Mouse (Mus musculus): ENCODE results near the gene Gm10188. TPM values are rescaled to one million over a fixed set of nuclear protein-coding genes. Genes with fewer than 3 reads are reported as not detected.

Gm10188 gene
- polyA plus RNA-seq, 1 experiment from 2014 or later = 0.96 TPM

- Histone ChIP-seq H3K36me3 (no peaks in the 10 kb centered on the region), H3K9ac (replicated peaks) (no peak overlapping the region), H3K4me2 (replicated peaks) (no peak overlapping the region), H3K9me3 (no peaks in the 10 kb centered on the region), H3K27ac (replicated peaks) (no peak overlapping the region), H3K27me3 (no peaks in the 10 kb centered on the region; the same call in 1 of the 2 replicates), H3K4me3 (no peak overlapping the region), H3K4me1 (peaks cover 5% of the 10 kb centered on the region; the same call in 1 of the 2 replicates)
- WGBS = 76% methylated on average over 5 of the region's 5 CpGs
- ATAC-seq (ENCODE audit: low FRiP score, low read depth) = no peak
Measured at GRCm38 (mm10) chr1:132261058-132261457, 31.5 kb upstream of the Gm10188 start.

- WGBS = 88% methylated on average over 1 of the region's 1 CpGs
- no peaks in the 10 kb centered on the region for H3K9me3 ChIP-seq
Measured at GRCm38 (mm10) chr1:132260331-132260730, 30.8 kb upstream of the Gm10188 start.

GRCm38 (mm10) chr1:132254467-132254866 lies 24.9 kb upstream of the Gm10188 start:
- Histone ChIP-seq H3K4me3 (no peak overlapping the region), H3K4me1 (no peaks in the 10 kb centered on the region), H3K36me3 (no peaks in the 10 kb centered on the region), H3K27ac (replicated peaks) (no peak overlapping the region), H3K9me3 (no peaks in the 10 kb centered on the region), H3K4me2 (replicated peaks) (no peak overlapping the region), H3K27me3 (no peaks in the 10 kb centered on the region; the same call in 1 of the 2 replicates), H3K9ac (replicated peaks) (no peak overlapping the region)
- 91% methylated on average over 6 of the region's 6 CpGs for WGBS
- ATAC-seq (ENCODE audit: low FRiP score, low read depth) = no peak

More at GRCm38 (mm10) chr1:132260331-132260730, 30.8 kb upstream of the Gm10188 start:
- Histone ChIP-seq H3K27me3 (no peaks in the 10 kb centered on the region; the same call in 1 of the 2 replicates), H3K27ac (replicated peaks) (no peak overlapping the region), H3K36me3 (no peaks in the 10 kb centered on the region), H3K9ac (replicated peaks) (no peak overlapping the region), H3K4me3 (no peak overlapping the region), H3K4me1 (peaks cover 5% of the 10 kb centered on the region; the same call in 1 of the 2 replicates), H3K4me2 (replicated peaks) (no peak overlapping the region)
- ATAC-seq (ENCODE audit: low FRiP score, low read depth) = no peak

- no peaks in the 10 kb centered on the region for H3K4me1 ChIP-seq
- H3K27ac ChIP-seq (replicated peaks) = no peak overlapping the region
- no peaks in the 10 kb centered on the region for H3K27me3 ChIP-seq
- H3K9ac ChIP-seq (replicated peaks) = no peak overlapping the region
- no peak for ATAC-seq (ENCODE audit: low FRiP score, low read depth)
- no peaks in the 10 kb centered on the region for H3K36me3 ChIP-seq
- H3K9me3 ChIP-seq = no peaks in the 10 kb centered on the region
- no peak overlapping the region for H3K4me2 ChIP-seq (replicated peaks)
- no peak overlapping the region for H3K4me3 ChIP-seq
- 89% methylated on average over 4 of the region's 4 CpGs for WGBS
Measured at GRCm38 (mm10) chr1:132246641-132247040, 17.1 kb upstream of the Gm10188 start.

- H3K4me2 ChIP-seq (replicated peaks) = no peak overlapping the region
- no peak for ATAC-seq (ENCODE audit: low FRiP score, low read depth)
- H3K9me3 ChIP-seq = no peaks in the 10 kb centered on the region
- H3K27me3 ChIP-seq = no peaks in the 10 kb centered on the region
- WGBS = 70% methylated on average over 6 of the region's 6 CpGs
- no peaks in the 10 kb centered on the region for H3K36me3 ChIP-seq
- H3K27ac ChIP-seq (replicated peaks) = no peak overlapping the region
- H3K4me1 ChIP-seq = no peaks in the 10 kb centered on the region
- H3K9ac ChIP-seq (replicated peaks) = no peak overlapping the region
- H3K4me3 ChIP-seq = no peak overlapping the region
Measured at GRCm38 (mm10) chr1:132246137-132246536, 16.6 kb upstream of the Gm10188 start.

GRCm38 (mm10) chr1:132245010-132245409 lies 15.4 kb upstream of the Gm10188 start:
- no peaks in the 10 kb centered on the region for H3K36me3 ChIP-seq
- H3K27ac ChIP-seq (replicated peaks) = no peak overlapping the region
- no peak overlapping the region for H3K4me3 ChIP-seq
- WGBS = 78% methylated on average over 5 of the region's 5 CpGs
- no peaks in the 10 kb centered on the region for H3K9me3 ChIP-seq
- no peaks in the 10 kb centered on the region for H3K27me3 ChIP-seq
- no peak for ATAC-seq (ENCODE audit: low FRiP score, low read depth)
- no peaks in the 10 kb centered on the region for H3K4me1 ChIP-seq
- H3K9ac ChIP-seq (replicated peaks) = no peak overlapping the region
- H3K4me2 ChIP-seq (replicated peaks) = no peak overlapping the region

- ATAC-seq (ENCODE audit: low FRiP score, low read depth) = no peak
- Histone ChIP-seq H3K4me2 (replicated peaks) (no peak overlapping the region), H3K36me3 (no peaks in the 10 kb centered on the region), H3K4me3 (no peak overlapping the region), H3K27me3 (peaks cover 21% of the 10 kb centered on the region), H3K9me3 (no peaks in the 10 kb centered on the region), H3K4me1 (0 out of 2 replicates have a peak, but pooled peaks cover 4% of the 10 kb centered on the region), H3K9ac (replicated peaks) (no peak overlapping the region), H3K27ac (replicated peaks) (no peak overlapping the region)
- 23% methylated on average over 6 of the region's 6 CpGs for WGBS
Measured at GRCm38 (mm10) chr1:132237585-132238159, 8.1 kb upstream of the Gm10188 start.

GRCm38 (mm10) chr1:132234757-132235273 lies 5.2 kb upstream of the Gm10188 start:
- ATAC-seq (ENCODE audit: low FRiP score, low read depth) = no peak
- Histone ChIP-seq H3K4me3 (no peak overlapping the region), H3K9ac (replicated peaks) (no peak overlapping the region), H3K4me1 (peaks cover 7% of the 10 kb centered on the region; the same call in 1 of the 2 replicates), H3K27me3 (peaks cover 21% of the 10 kb centered on the region), H3K27ac (replicated peaks) (no peak overlapping the region), H3K4me2 (replicated peaks) (no peak overlapping the region), H3K9me3 (no peaks in the 10 kb centered on the region), H3K36me3 (no peaks in the 10 kb centered on the region)
- WGBS = 76% methylated on average over 9 of the region's 9 CpGs

GRCm38 (mm10) chr1:132233566-132233965 lies 4.0 kb upstream of the Gm10188 start:
- no peaks in the 10 kb centered on the region for H3K36me3 ChIP-seq
- H3K27me3 ChIP-seq = peaks cover 21% of the 10 kb centered on the region
- H3K9me3 ChIP-seq = no peaks in the 10 kb centered on the region
- no peak overlapping the region for H3K4me3 ChIP-seq
- no peak for ATAC-seq (ENCODE audit: low FRiP score, low read depth)
- no peak overlapping the region for H3K9ac ChIP-seq (replicated peaks)
- no peak overlapping the region for H3K27ac ChIP-seq (replicated peaks)
- no peak overlapping the region for H3K4me2 ChIP-seq (replicated peaks)
- peaks cover 7% of the 10 kb centered on the region; the same call in 1 of the 2 replicates for H3K4me1 ChIP-seq
- 25% methylated on average over 12 of the region's 12 CpGs for WGBS

- H3K9ac ChIP-seq (replicated peaks) = no peak overlapping the region
- WGBS = 28% methylated on average over 7 of the region's 7 CpGs
- H3K4me2 ChIP-seq (replicated peaks) = no peak overlapping the region
- H3K36me3 ChIP-seq = no peaks in the 10 kb centered on the region
- peaks cover 3% of the 10 kb centered on the region; the same call in 1 of the 2 replicates for H3K4me1 ChIP-seq
- no peaks in the 10 kb centered on the region for H3K9me3 ChIP-seq
- no peak for ATAC-seq (ENCODE audit: low FRiP score, low read depth)
- H3K4me3 ChIP-seq = no peak overlapping the region
- H3K27me3 ChIP-seq = peaks cover 16% of the 10 kb centered on the region
- peak overlapping the region; percentile 63; the same call in 1 of the 2 replicates for H3K27ac ChIP-seq (replicated peaks)
Measured at GRCm38 (mm10) chr1:132231470-132232274, 2.1 kb upstream of the Gm10188 start.

- H3K4me1 ChIP-seq = peaks cover 16% of the 10 kb centered on the region
- H3K9me3 ChIP-seq = no peaks in the 10 kb centered on the region
- H3K4me2 ChIP-seq (replicated peaks) = no peak overlapping the region
- H3K27ac ChIP-seq (replicated peaks) = no peak overlapping the region
- H3K9ac ChIP-seq (replicated peaks) = no peak overlapping the region
- H3K36me3 ChIP-seq = no peaks in the 10 kb centered on the region
- 88% methylated on average over 12 of the region's 13 CpGs for WGBS
- no peaks in the 10 kb centered on the region for H3K27me3 ChIP-seq
- no peak for ATAC-seq (ENCODE audit: low FRiP score, low read depth)
- no peak overlapping the region for H3K4me3 ChIP-seq
Measured at GRCm38 (mm10) chr1:132226297-132227080, 3.1 kb downstream of the Gm10188 start.
